Comparison of ENCODE assay signal across 19 mouse cellular contexts in genomic region chr5:122460656-122461055, GRCm38 (mm10). TPM values are rescaled to one million over a fixed set of nuclear protein-coding genes. Genes with fewer than 3 reads are reported as not detected.
A peak's percentile ranks its signal among the peaks of the same experiment; 100 is the strongest.
DNase-seq lines count a peak whose midpoint lies in the region; TF ChIP-seq lines count a peak whose summit lies in the region.
"Had no signal": no experiment of that assay in that cellular context is flagged by ENCODE, and none has a peak within 500 bp of the region (broad histone marks: within the 10 kb centered on the region; RNA-seq: fewer than 3 reads in every experiment).

No protein-coding gene starts in this region.

- H3K9me3 ChIP-seq in CH12.LX (replicated peaks; ENCODE audit: low read length) = no peaks in the 10 kb centered on the region
- H3K9me3 ChIP-seq: embryonic facial prominence, embryonic 15.5 days; forebrain, embryonic 15.5 days; heart, embryonic 15.5 days; limb, embryonic 10.5 days; midbrain, embryonic 10.5 days had no signal

- no peak for TF ChIP-seq EP300 in CH12.LX (IDR thresholded peaks at IDR 0.05; ENCODE audit: low read length)

- no peak overlapping the region for H3K9ac ChIP-seq in CH12.LX (ENCODE audit: insufficient read depth, low read depth)
- H3K9ac ChIP-seq: embryonic facial prominence, embryonic 15.5 days; forebrain, embryonic 15.5 days; heart, embryonic 15.5 days; hindbrain, embryonic 14.5 days had no signal

- TF ChIP-seq CTCF in CH12.LX (conservative IDR thresholded peaks at IDR 0.05 in 1 of 2, IDR thresholded peaks at IDR 0.05 in 1 of 2; ENCODE audit: low read depth in 2 of 2, low read length in 2 of 2) = no peak
- TF ChIP-seq CTCF in thymus, adult 2 months (IDR thresholded peaks at IDR 0.05; ENCODE audit: borderline replicate concordance, control insufficient read depth, extremely low read depth, insufficient read depth, low read length, poor library complexity) = no peak

- TF ChIP-seq POLR2A in CH12.LX (IDR thresholded peaks at IDR 0.05; ENCODE audit: low read depth, low read length) = no peak
- TF ChIP-seq POLR2A in thymus, adult 2 months (IDR thresholded peaks at IDR 0.05; ENCODE audit: control insufficient read depth, extremely low read depth, insufficient read depth, low read length, poor library complexity) = no peak

- H3K4me1 ChIP-seq in CH12.LX (ENCODE audit: control insufficient read depth in 1 of 2, insufficient read depth in 2 of 2) = 0 out of 4 replicates have a peak, but pooled peaks cover 0 to 3% of the 10 kb centered on the region in 2 experiments
- no peaks in the 10 kb centered on the region for H3K4me1 ChIP-seq in thymus, adult 2 months (replicated peaks; ENCODE audit: control insufficient read depth, insufficient read depth, low read length)
- H3K4me1 ChIP-seq: embryonic facial prominence, embryonic 15.5 days; forebrain, embryonic 15.5 days; limb, embryonic 10.5 days; midbrain, embryonic 10.5 days had no signal

- TF ChIP-seq RAD21 in CH12.LX (IDR thresholded peaks at IDR 0.05; ENCODE audit: low read depth, low read length) = no peak

- H3K27me3 ChIP-seq in CH12.LX (replicated peaks) = no peaks in the 10 kb centered on the region
- H3K27me3 ChIP-seq in thymus, adult 2 months (ENCODE audit: control insufficient read depth, insufficient read depth, low read length) = no peaks in the 10 kb centered on the region
- H3K27me3 ChIP-seq: embryonic facial prominence, embryonic 15.5 days; forebrain, embryonic 15.5 days; heart, embryonic 15.5 days had no signal

- H3K27ac ChIP-seq in CH12.LX (ENCODE audit: insufficient read depth, low read depth) = 0 out of 2 replicates have a peak overlapping the region, but pooled peaks have one; percentile 3
- H3K27ac ChIP-seq in thymus, adult 2 months (ENCODE audit: control insufficient read depth, insufficient read depth, low read length) = no peak overlapping the region
- H3K27ac ChIP-seq: embryonic facial prominence, embryonic 15.5 days; forebrain, embryonic 15.5 days; heart, embryonic 15.5 days; hindbrain, embryonic 14.5 days; limb, embryonic 10.5 days; midbrain, embryonic 10.5 days had no signal

- H3K79me2 ChIP-seq in CH12.LX (replicated peaks; ENCODE audit: control insufficient read depth, extremely low read depth, insufficient read depth, poor library complexity, severe bottlenecking) = no peaks in the 10 kb centered on the region; the same call in 1 of the 2 replicates

- no peak overlapping the region for H3K4me3 ChIP-seq in CH12.LX (replicated peaks in 1 of 3; ENCODE audit: low read depth in 2 of 3, low read length in 2 of 3, poor library complexity in 1 of 3)
- no peak overlapping the region for H3K4me3 ChIP-seq in thymus, adult 2 months (ENCODE audit: control insufficient read depth, insufficient read depth, low read length)
- H3K4me3 ChIP-seq: embryonic facial prominence, embryonic 15.5 days; forebrain, embryonic 15.5 days; heart, embryonic 15.5 days; limb, embryonic 10.5 days; midbrain, embryonic 10.5 days had no signal

- H3K36me3 ChIP-seq in CH12.LX (replicated peaks in 1 of 2; ENCODE audit: control insufficient read depth in 1 of 2, insufficient read depth in 1 of 2, low read length in 1 of 2) = peaks cover 79 to 100% of the 10 kb centered on the region in 2 experiments
- peaks cover 90% of the 10 kb centered on the region for H3K36me3 ChIP-seq in thymus, adult 2 months (ENCODE audit: control insufficient read depth, insufficient read depth, low read length)

- H3K4me2 ChIP-seq in CH12.LX (ENCODE audit: insufficient read depth, low read depth, poor library complexity, severe bottlenecking) = no peak overlapping the region
- H3K4me2 ChIP-seq: embryonic facial prominence, embryonic 15.5 days; forebrain, embryonic 15.5 days; heart, embryonic 15.5 days; hindbrain, embryonic 14.5 days had no signal

- in situ Hi-C loops in CH12.LX (cut with MboI; ENCODE audit: low pct_ligation_motif_present, low pct_unique_long_range_greater_than_20kb, low sequenced_read_pairs) = no loop called here

- WGBS in thymus, adult 2 months = 96% methylated on average over 11 of the region's 11 CpGs

- dilution Hi-C loops in CH12.LX (cut with MboI; ENCODE audit: extremely low pct_ligation_motif_present, extremely low pct_unique_long_range_greater_than_20kb, low sequenced_read_pairs) = no loop called here

- DNase-seq in adrenal gland, postnatal 14 days = peak; percentile 66
- no peak for DNase-seq in adrenal gland, postnatal 4 days (ENCODE audit: low spot score in 2 of 2)
- DNase-seq in CH12.LX (ENCODE audit: extremely low read depth) = no peak
- DNase-seq in cerebellum, adult 18-20 months = peak; percentile 78 to 80
- peak; percentile 45 to 55 for DNase-seq in cerebellum, postnatal 14 days
- no peak for DNase-seq in urinary bladder, postnatal 36 days (ENCODE audit: low spot score in 2 of 2)
- no peak for DNase-seq in thymus, adult 2 months
- DNase-seq: gastrocnemius, postnatal 25 days; heart, postnatal 4 days; kidney, adult 8-10 months; kidney, postnatal 10 days; liver; right cerebral cortex, postnatal 14 days had no signal

TF ChIP-seq in CH12.LX, 34 proteins besides CTCF, POLR2A, EP300 and RAD21:
- TF ChIP-seq CHD1 (IDR thresholded peaks at IDR 0.05; ENCODE audit: low read depth, low read length) (no peak), ZKSCAN1 (IDR thresholded peaks at IDR 0.05; ENCODE audit: borderline replicate concordance, low read depth, low read length) (no peak), PAX5 (IDR thresholded peaks at IDR 0.05; ENCODE audit: low read length) (no peak), CHD2 (IDR thresholded peaks at IDR 0.05; ENCODE audit: low read length) (no peak), TCF12 (IDR thresholded peaks at IDR 0.05; ENCODE audit: low read depth, low read length) (no peak), KAT2A (IDR thresholded peaks at IDR 0.05; ENCODE audit: insufficient replicate concordance, low read length) (no peak), BHLHE40 (IDR thresholded peaks at IDR 0.05; ENCODE audit: low read depth, low read length) (no peak), SMC3 (IDR thresholded peaks at IDR 0.05; ENCODE audit: low read depth, low read length) (no peak), USF1 (IDR thresholded peaks at IDR 0.05; ENCODE audit: low read depth, low read length) (no peak), SIN3A (IDR thresholded peaks at IDR 0.05; ENCODE audit: low read length) (no peak), GABPA (IDR thresholded peaks at IDR 0.05; ENCODE audit: insufficient replicate concordance, low read depth, low read length) (no peak), TBP (conservative IDR thresholded peaks at IDR 0.05; ENCODE audit: low read depth, low read length) (no peak), E2F4 (IDR thresholded peaks at IDR 0.05; ENCODE audit: insufficient replicate concordance, low read depth, low read length) (no peak), MYC (IDR thresholded peaks at IDR 0.05; ENCODE audit: low read depth, low read length) (no peak), ELF1 (IDR thresholded peaks at IDR 0.05; ENCODE audit: low read depth, low read length) (no peak), RCOR1 (conservative IDR thresholded peaks at IDR 0.05; ENCODE audit: low read depth, low read length) (no peak), USF2 (conservative IDR thresholded peaks at IDR 0.05; ENCODE audit: low read depth, low read length) (no peak)

RNA-seq across cellular contexts. Expression of gene Anapc7, which starts 39.2 kb away (rescaled TPM):
- total RNA-seq in adrenal gland, postnatal 14 days (2021) = 47.3 and 50.4 TPM in 2 replicates
- total RNA-seq in adrenal gland, postnatal 4 days (2021) = 10 to 100 TPM; 54.5 to 60.0 TPM
- total RNA-seq in CH12.LX (2012; rRNA removed) (36.6 and 39.4 TPM in 2 replicates), CH12.LX (2014; rRNA removed) (21.3 and 21.9 TPM in 2 replicates)
- 43.3 and 45.4 TPM in 2 replicates for polyA plus RNA-seq in CH12.LX (2012; ENCODE audit: insufficient read length, low read depth)
- polyA plus RNA-seq in thymus, adult 2 months (2012; rRNA removed) = 39.9 and 48.2 TPM in 2 replicates

RNA-seq across cellular contexts. Expression of gene Atp2a2, which starts 41.4 kb away (rescaled TPM):
- total RNA-seq in adrenal gland, postnatal 14 days (2021) = 212 and 220 TPM in 2 replicates
- total RNA-seq in adrenal gland, postnatal 4 days (2021) = 100 to 1,000 TPM; 190 to 196 TPM
- total RNA-seq in CH12.LX (2012; rRNA removed) (80.9 and 123 TPM in 2 replicates), CH12.LX (2014; rRNA removed) (59.5 and 61.6 TPM in 2 replicates)
- 158 and 159 TPM in 2 replicates for polyA plus RNA-seq in CH12.LX (2012; ENCODE audit: insufficient read length, low read depth)
- polyA plus RNA-seq in thymus, adult 2 months (2012; rRNA removed) = 84.7 and 175 TPM in 2 replicates

Comparison
In these comparisons a context has a peak if more than half of its experiments do, and no peak if none do; other contexts are left out.
1. DNase-seq: peak in adrenal gland, postnatal 14 days (single experiment), cerebellum, adult 18-20 months (2 of 2) and cerebellum, postnatal 14 days (2 of 2); none in adrenal gland, postnatal 4 days (0 of 2), CH12.LX (single experiment), urinary bladder, postnatal 36 days (0 of 2) and thymus, adult 2 months (single experiment).